Mouse (Mus musculus): ENCODE results near the gene Ensa. TPM values are rescaled to one million over a fixed set of nuclear protein-coding genes. Genes with fewer than 3 reads are reported as not detected.
"Not testable (repeated sequence)": the region's sequence is repeated elsewhere in the genome, so short reads cannot be mapped to it uniquely, and the experiment has no call there.

Ensa gene
- total RNA-seq, 2 experiments from 2014 or later: 288 to 297 TPM

DNA sequence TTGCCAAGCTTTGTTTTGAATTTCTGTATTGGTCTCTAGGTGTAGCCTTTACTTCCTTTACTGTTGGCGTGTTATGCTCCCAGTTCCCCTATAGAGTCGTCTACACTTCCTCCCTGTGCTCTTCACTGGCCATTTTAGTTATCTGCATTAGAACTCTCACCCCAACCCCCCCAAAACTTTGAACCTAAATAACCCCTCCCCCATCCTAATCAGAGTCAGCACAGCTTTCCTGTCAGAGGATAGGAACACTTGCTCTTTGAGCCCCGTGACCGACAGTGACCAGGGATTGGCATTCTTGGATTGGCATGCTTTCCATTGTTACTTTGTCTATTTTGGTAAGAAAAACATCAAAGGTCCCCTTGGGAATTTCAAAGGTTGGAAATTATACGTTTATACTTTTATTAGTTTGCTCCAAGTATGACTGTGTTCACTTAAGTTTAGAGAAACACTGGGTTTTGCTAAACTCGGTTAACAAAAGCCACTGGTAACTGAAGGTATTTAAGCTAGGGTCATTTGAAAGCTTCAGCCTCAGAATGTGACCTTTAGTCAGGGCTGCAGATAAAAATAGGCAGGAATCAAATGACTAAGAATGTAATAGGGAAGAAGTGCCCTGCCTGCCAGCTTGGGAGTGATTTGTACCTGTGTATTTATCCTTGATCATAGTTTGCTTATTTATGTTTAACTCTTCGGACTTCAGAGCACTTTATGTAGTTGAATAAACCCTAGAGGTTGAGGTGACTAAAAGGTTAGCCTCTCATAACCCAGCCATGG, 37.3 kb downstream of the Ensa start:
- no peak for DNase-seq (ENCODE audit: low spot score in 2 of 2)

DNA sequence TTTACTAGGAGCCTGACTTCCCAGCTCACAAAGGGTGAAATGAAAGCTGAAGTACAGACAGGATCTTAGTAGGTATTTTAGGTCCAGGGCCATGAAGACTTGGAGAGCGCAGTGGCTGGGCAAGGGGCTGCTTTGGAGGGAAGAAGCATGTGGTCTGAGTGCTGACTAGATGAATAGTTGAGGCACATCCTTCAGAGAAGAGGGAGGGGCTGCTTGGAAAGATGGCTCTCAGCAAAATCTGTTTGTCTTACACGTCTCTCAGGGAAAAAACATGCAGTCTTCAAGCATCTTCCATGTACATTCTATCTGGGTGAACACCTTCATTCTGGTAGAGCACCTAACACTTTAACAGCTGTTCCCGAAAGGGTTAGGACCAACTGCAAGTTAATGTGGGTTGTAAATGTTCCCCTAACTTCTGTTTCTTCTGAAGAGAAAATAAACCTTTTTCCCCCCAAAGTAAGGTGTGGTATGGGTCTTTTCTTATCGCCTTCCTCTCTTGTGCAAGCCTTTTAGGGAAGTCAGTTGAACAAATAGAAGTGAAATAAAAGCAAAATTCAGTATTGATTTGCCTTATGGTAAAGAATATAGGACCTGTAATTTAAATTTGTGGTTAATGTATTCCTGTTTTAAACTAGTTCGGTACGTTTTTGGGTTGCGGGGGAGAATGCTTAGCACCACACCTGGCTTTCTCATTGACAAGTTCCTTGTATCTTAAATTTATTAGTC, 38.1 kb downstream of the Ensa start:
- no peak for DNase-seq (ENCODE audit: low spot score in 2 of 2)

DNA sequence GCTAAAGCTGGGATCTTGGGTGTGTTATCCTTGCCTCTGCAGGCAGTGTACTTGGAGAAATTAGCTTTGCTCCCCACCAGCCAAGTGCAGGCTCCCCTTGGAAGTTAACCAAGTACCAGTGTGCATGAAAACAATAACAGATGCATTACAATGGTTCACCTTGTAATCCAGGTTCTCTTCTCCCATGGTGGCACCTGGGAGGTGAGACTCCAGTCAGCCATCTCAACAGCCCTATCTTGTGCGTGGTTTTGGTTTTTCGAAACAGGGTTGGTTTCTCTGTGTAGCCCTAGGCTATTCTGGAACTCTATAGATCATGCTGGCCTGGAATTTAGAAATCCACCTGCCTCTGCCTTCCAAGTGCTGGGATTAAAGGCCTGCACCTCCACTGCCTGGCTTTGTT, 38.7 kb downstream of the Ensa start:
- no peak for DNase-seq (ENCODE audit: low spot score in 2 of 2)

DNA sequence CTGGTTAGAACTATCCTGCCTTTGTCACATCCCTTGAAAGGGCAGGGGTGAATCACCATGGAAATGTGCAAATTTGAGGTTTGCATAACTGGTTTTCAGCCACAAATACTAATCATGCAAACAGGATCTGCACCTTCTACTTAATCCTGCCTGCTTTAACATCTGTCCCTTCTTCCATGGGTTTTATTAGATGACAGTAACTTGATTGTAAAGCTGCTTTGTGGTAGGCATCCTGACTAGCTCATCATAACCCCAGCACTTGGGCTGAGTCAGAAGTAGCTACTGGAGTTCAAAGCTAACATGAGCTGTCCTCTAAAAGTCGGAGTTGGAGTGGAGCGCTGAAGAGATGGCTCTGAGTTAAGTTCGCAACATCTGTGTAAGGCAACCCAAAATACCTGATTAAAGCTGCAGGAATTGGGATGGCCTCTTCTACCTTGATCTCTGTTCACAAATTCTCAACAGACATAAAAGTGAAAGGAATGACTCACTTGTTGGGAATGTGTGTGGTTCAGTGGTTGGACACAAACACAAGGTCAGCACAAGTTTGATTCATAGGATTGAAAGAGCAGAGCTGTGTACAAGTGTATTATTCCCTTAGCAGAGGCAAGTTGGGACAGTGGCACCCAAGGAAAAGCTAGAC, 39.3 kb downstream of the Ensa start:
- DNase-seq (ENCODE audit: low spot score in 2 of 2): no peak

DNA sequence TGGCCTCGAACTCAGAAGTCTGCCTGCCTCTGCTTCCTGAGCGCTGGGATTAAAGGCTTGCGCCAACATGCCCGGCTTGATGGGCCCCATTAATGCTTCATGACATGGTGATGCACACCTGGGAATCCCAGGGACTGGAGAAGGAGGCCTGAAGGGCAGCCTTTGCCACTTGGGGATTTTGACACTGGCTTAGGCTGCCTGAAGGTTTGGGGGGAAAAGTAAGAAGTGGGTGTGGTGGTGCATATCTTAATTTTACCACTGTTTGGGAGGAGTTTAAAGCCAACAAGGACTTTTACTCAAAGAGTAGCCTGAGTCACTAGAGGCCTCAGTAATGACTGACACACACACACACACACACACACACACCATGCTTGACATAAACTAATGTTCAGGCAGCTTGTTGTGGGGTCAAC, 40.2 kb downstream of the Ensa start:
- DNase-seq (ENCODE audit: low spot score in 2 of 2): no peak

DNA sequence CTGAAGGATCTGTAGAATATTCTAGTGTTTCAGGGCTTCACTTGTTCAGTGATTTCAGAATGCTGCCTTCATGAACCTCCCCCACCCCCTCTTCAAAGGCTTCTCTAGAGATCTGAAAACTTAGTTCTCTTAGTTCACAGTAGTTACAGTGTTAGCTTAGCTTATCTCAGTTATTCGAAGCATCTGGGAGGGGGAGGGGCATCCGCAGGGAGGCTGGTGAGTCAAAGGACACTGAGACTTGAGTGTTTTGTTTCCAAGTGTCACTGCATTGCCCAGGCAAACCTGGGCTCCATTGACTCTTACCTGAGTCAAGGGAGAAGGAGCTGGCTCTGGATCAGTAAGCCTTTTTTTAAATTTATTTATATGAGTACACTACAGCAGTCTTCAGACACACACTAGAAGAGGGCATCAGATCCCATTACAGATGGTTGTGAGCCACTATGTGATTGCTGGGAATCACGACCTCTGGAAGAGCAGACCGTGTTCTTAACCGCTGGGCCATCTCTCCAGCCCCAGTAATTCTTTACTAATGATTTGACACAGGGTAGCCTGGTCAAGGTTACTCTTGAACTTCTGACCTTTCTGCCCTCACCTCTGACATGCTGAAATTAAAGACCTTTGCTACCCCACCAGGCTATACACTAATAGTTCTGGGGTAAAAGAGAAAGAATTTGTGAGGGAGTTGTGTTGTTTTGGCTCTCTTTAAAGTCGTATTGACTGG, 41.5 kb downstream of the Ensa start:
- no peak for DNase-seq (ENCODE audit: low spot score in 2 of 2)

DNA sequence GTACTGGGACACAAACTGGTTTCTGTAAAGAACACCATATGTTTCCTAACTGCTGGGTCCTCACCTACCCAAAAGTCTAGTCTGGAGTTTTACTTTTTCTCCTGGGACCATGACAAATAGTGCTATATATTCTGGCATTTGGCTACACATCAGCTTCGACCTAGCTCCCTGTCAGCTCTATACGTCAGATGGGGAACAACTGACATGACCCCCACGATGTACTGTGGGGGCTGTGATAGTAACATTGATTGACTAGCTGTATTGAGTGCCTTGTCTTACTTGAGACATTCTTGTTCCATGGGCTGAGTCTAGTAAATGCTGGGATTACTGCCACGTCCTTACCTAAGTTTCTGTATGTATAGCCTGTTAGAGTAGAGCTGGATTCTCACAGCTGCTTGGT, 42.7 kb downstream of the Ensa start:
- no peak for DNase-seq (ENCODE audit: low spot score in 2 of 2)

DNA sequence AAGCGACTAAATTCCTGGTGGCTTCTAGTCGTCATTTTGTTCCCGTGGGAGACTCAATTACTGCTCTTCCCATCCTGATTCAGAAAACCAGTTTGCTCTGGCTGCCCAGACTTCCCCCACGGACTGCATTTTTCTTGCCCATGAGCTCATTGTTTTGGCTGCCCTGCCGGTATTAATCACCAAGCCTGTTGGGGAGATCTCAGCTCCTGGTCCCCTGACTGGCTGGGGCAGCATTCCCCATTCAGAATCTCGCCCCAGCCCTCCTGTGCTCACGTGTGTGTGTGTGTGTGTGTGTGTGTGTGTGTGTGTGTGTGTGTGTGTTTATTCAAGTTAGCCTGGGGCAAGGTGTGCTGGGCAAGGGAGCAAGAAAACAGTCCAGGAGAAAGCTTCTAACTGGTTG, 43.2 kb downstream of the Ensa start:
- peak in 1 of 2 experiments; percentile 50 for DNase-seq (ENCODE audit: low spot score in 2 of 2)

DNA sequence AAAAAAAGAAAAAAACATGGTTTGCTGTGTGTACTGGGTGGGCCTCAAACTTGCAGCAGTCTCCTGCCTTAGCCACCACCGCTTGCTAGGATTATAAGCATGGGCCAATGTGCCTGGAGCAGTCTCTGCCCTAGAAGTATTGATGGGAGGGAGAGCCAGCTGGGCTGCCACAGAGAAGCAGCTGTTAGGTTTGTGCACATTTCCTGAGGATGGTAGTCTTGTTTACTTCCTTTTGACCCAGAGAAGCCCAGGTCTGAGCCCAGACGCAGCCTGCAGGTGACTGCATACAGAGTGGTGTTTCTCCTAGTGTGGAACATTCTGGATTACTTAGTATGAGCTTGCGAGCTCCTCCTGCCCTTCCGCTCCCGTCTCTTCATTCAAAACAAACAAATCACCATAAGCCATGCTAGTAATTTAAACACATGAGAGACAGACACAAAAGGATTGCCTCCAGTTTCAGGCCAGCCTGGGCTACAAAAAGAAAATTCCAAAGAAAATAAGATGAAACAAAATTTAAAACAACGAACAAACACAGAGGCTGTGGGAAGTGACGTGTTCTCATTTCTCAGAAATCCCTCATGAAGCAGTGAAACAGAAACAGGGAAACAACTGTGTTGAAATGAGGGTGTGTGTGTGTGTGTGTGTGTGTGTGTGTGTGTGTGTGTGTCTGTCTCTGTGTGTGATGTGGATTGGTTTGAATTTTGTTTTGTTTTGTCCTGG, 44.0 kb downstream of the Ensa start:
- DNase-seq (ENCODE audit: low spot score in 2 of 2): no peak

DNA sequence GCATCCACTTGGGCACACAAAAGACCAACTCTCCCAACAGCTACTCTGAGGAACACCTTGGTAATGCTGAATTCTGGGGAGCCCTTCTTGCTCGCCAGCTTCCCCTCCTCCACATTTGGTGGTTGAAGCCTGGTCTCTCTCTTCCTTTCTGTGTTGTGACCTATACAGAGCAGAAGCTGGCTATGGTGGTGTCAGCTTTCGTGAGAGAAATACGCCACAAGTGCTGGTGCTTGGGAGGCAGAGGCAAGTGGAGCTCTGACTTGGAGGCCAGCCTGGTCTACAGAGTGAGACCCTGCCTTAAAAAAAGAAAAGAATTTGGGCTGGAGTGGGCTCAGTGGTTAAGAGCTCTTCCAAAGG, 44.5 kb downstream of the Ensa start:
- no peak for DNase-seq (ENCODE audit: low spot score in 2 of 2)

DNA sequence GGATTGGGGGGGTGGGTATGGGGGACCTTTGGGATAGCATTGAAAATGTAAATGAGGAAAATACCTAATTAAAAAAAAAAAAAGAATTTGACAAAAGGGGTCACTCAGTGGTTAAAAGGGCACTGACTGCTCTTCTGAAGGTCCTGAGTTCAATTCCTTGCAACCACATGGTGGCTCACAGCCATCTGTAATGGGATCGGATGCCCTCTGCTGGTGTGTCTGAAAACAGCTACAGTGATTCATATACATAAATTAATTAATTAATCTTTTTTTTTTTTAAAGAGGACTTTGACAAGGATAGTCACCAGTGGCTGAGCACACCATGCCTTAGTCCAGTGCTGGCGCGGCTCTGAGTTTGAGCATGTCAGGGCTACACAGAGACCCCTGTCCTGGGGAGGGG, 45.6 kb downstream of the Ensa start:
- not testable (repeated sequence) for DNase-seq (ENCODE audit: low spot score in 2 of 2)

DNA sequence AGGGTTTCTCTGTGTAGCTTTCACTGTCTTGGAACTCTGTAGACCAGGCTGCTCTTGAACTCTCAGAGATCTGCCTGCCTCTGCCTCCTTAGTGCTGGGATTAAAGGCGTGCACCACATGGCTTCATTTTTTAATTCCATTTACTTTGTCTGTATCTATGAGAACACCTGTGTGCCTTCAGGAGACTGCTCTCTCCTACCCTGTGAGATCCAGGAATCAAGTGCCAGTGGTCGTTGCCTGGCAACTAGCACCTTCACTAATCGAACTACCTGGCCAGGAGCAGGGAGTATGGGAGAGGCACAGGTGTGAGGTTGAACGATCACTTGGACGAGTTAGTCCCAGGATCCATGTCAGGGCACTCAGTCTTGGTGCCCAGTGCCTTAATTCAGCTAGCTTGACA, 46.4 kb downstream of the Ensa start:
- DNase-seq (ENCODE audit: low spot score in 2 of 2): no peak

DNA sequence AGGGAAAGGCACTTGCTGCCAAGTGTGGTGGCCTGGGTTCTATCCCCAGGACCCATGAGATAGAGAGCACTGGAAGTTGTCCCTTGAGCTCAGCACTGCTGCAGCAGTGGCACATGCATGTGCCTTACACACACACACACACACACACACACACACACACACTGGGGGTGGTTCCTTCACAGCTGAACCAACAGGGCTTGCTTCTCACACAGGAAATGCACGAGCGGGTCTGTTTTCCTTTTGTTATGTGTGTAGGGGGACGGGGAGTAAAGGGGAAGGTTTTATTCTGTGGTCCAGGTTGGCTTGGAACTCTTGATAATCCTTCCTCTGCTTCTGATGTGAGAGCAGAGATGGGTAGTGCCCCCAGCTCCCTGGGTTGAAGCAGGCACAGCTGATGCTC, 47.7 kb downstream of the Ensa start:
- no peak for DNase-seq (ENCODE audit: low spot score in 2 of 2)

DNA sequence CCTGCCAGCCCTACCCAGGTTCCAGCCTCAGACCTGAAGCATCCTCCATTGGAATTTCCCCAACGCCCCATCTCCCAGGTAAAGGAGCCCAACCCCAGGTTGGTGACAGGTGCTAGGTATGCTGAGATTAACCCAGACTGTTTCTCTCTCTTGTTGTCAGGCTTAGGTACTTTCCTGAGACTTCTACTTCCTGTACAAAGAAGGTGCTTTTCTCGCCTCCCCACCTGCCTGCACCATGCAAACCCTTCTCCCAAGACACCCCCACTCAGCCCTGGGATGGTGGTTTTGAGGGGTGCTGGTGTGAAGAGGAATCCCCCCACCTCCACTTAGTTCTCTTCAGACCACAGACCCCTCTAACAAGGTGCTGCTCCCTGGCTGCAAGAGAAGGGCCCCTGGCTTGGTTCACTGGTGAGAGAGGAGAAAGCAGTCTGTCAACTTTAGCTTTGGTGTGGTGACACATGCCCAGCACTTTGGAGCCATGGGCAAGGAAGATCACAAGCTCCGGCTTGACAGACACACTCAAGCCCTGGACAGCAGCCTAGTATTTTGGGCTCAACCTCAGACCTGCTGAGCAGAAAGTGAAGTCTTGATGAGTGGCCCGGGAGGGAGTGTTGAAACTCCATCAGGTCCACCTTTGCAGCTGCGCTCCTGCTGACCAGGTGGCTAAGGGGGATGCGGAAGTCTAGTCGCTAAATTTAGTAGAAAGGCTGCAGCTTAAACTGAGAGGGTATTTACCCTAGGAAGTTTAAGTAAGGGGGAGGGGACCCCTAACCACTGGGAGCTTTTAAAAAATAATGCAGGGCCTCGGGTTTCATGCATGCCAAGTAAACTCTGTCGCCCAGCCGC, 48.3 kb downstream of the Ensa start:
- DNase-seq (ENCODE audit: low spot score in 2 of 2): no peak

DNA sequence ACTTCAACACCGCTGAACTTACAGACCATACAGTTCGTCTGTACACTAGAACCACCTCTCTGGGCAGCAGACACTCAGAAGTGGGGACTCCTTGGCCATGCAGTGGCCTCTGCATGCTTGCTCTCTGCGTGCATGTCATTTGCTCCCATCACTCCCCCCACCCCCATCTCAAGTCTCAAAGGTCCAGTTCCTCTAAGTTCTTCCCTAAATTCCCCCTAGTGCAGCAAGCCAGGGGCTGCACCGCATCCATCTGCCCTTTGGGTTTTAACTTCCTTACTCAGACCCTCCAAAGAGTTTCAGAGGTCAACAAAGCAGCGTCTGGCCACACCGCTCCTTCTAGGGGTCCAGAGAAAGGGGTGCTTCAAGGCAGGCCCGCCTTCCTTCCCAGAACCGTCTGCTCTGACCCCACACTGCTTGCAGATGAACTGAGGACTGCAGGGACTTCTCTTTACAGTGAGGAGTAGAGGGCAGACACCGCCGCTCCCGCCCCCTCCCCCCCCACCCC, 49.0 kb downstream of the Ensa start:
- no peak for DNase-seq (ENCODE audit: low spot score in 2 of 2)

DNA sequence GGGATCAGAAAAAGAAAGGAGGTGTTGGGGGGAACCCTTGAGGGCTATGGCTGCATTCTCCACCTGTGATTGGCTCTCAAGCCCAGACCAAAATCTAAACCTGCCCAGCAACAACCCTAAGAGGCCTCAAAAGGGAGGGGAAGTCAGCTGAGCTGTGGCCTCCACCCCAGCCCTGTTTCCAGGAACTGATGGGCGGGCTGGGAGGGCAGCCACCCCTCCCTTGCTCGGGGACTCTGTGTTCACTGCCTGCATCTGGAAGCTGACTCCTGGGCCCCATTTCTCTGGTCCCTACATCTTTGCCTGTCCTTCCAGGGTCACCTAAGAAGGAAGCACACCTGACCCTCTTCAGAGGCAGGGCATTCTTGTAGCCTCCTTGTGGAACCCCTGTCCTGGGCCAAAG, 49.4 kb downstream of the Ensa start:
- DNase-seq (ENCODE audit: low spot score in 2 of 2): no peak

DNA sequence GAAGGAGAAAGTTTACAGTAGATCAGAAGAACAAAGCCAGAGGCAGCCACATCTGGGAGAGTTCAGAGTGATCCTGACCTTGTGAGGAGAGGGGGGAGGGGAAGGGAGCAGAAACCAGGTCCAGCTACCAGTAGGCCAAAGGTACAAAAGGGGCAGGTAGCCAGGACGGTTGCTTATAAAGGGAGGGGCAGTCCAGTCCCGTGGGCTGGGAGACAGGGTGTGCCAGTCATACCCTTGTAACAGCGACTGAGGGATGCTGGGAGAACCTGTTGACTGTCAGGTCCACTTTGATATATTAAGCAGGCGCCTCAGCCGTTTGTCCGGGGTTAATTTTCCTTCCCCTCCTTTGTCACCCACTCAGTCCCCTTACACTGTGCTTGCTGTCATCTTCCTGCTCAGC, 50.0 kb downstream of the Ensa start:
- no peak for DNase-seq (ENCODE audit: low spot score in 2 of 2)

DNA sequence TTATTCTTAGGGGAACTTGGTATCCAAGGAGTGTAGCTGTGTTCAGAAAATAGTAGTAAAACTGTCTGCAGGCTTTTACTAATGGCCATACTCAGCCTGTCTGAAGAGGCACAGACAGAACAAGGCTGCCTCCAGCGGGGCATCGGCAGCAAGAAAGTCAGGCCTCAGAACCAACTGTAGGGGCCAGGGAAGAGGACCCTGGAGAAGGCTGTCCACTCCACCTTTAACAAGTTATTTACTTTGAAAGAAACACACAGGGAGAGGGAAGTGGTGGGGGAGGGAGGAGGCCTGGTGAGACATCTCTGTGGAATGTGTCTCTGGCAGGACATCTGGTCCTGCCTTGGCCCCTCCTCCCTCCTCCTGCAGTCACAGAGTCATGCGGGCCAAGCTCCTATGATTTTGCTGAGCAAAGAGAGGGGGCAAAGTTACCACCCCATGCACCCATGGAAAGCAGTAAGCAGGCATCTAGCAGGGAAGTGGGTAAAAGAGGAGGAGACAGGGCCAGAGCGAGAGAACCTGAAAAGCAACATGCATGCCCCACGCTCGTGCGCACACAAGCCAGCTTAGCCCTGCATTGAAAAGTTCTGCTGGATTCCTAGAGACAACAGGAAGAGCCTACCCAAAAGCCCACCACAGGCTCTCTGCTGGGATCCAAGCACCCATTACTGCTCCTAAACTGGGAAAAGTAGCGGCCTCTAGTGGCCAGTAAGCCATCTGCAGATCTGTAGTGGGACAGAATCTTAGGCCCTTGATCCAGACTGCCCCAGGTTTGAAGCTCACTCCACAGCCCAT, 50.7 kb downstream of the Ensa start:
- peak; percentile 50 to 59 for DNase-seq (ENCODE audit: low spot score in 2 of 2)

DNA sequence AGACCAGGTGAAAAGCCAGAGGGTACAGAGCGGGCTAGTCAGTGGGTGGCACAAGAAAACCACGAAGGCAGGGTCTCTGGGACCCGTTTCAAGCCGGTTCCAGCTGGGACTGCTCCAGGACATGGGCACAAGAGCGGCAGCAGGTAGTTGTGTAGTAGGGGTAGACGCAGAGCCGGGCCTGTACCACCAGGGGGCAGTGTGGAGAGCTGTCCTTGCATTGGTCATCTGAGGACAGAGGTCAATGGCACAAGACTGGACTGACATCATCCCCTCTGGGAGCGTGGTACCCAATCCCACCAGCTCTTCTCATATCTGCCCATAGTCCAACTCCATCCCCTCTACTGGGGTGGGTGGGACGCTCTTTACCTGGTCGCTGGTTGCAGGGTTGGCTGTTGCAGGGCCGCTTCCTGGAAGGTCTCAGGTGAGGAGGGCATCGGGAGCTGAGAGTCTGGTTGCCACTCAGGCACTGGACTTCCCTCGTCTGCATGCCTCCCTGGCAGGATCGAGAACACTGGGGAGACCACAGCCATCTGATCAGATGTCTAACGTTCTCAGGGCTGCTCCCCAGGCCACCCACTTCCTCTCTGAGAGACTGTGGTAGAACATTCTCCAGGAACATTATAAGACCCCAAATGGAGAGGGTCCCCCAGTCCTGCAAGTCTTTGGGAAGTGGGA, 52.1 kb downstream of the Ensa start:
- peak in 1 of 2 experiments; percentile 36 for DNase-seq (ENCODE audit: low spot score in 2 of 2)
